Mouse (Mus musculus) liver, embryonic 14.5 days (tissue): ENCODE results near the gene Zfp512b. TPM values are rescaled to one million over a fixed set of nuclear protein-coding genes. Genes with fewer than 3 reads are reported as not detected.
A peak's percentile ranks its signal among the peaks of the same experiment; 100 is the strongest.

Experiments used
- ATAC-seq: fragments of 200-750 bp; cut with Nextera tagmentation; 2 replicates; pipeline ENCODE4 v1.8.0; 2017; ENCODE audit warnings: moderate number of reproducible peaks, mild to moderate bottlenecking, moderate library complexity; ENCODE audit not compliant: insufficient read depth
- DNase-seq, 3 experiments: peaks; one replicate each; pipeline ENCODE4 v3.0.0-alpha.2; 2012 to 2013; ENCODE audit warnings: low read depth in 3 of 3, low spot score in 3 of 3
- H3K27ac ChIP-seq: fragments of 300-500 bp; sonication (generic); 2 replicates; pipeline ENCODE4 v1.5.1; 2014; ENCODE audit warnings: moderate library complexity, mild to moderate bottlenecking, control low read depth, inconsistent platforms
- H3K27me3 ChIP-seq: fragments of 300-500 bp; sonication (generic); 2 replicates; pipeline ENCODE4 v1.6.1; 2014; ENCODE audit warnings: mild to moderate bottlenecking, low read length, moderate library complexity; ENCODE audit not compliant: control insufficient read depth, insufficient read depth
- H3K36me3 ChIP-seq: fragments of 300-500 bp; sonication (generic); replicated peaks from 2 replicates; pipeline ENCODE4 v1.6.1; 2014; ENCODE audit warnings: low read depth; ENCODE audit not compliant: control insufficient read depth, insufficient read depth
- H3K4me1 ChIP-seq, 2 experiments: fragments of 200-500 bp in 1 of 2; fragments of 300-500 bp in 1 of 2; sonication (generic) in 1 of 2; replicated peaks; 2 replicates each; pipeline ENCODE4 v1.6.1; 2012 to 2014; ENCODE audit warnings: antibody characterized with exemption in 1 of 2, inconsistent platforms in 1 of 2, low read length in 1 of 2; ENCODE audit not compliant: control insufficient read depth in 2 of 2, insufficient read depth in 2 of 2
- H3K4me2 ChIP-seq: fragments of 300-500 bp; sonication (generic); 2 replicates; pipeline ENCODE4 v1.6.1; 2014; ENCODE audit warnings: low read depth, mild to moderate bottlenecking, control low read depth, moderate library complexity
- H3K4me3 ChIP-seq, 2 experiments: fragments of 200-500 bp in 1 of 2; fragments of 300-500 bp in 1 of 2; sonication (generic) in 1 of 2; 2 replicates each; pipeline ENCODE4 v1.5.1; 2012 to 2014; ENCODE audit warnings: low read depth in 2 of 2, low read length in 2 of 2, mild to moderate bottlenecking in 2 of 2, control low read depth in 1 of 2, inconsistent platforms in 1 of 2, moderate library complexity in 1 of 2; ENCODE audit not compliant: insufficient read depth in 1 of 2
- H3K9ac ChIP-seq: fragments of 300-500 bp; sonication (generic); replicated peaks from 2 replicates; pipeline ENCODE4 v1.6.1; 2014; ENCODE audit warnings: mild to moderate bottlenecking, control low read depth, moderate library complexity
- H3K9me3 ChIP-seq: fragments of 300-500 bp; sonication (generic); 2 replicates; pipeline ENCODE4 v1.6.1; 2016; ENCODE audit warnings: low read length, mixed read lengths; ENCODE audit not compliant: control insufficient read depth
- CTCF ChIP-seq: IDR thresholded peaks from 2 replicates; pipeline ENCODE4 v1.5.1; 2016; ENCODE audit warnings: antibody characterized with exemption, low read depth, control low read depth
- EP300 ChIP-seq: IDR thresholded peaks from 2 replicates; pipeline ENCODE4 v1.6.1; 2016; ENCODE audit warnings: antibody characterized with exemption, low read depth
- WGBS: fragments of 180-500 bp; shearing (Covaris S2); extraction: QIAGEN DNeasy Blood & Tissue Kit; methylation state at CpG from one replicate; pipeline ENCODE4 v1.1.7; 2014; ENCODE audit not compliant: insufficient replicate concordance; 5-methylcytosine and 5-hydroxymethylcytosine counted together
- polyA plus RNA-seq, 2 experiments: library from polyadenylated mRNA; depleted of rRNA in 1 of 2; stranded (reverse) in 1 of 2; unstranded in 1 of 2; fragments of >200 nt; fragmentation: Nextera tagmentation in 1 of 2; extraction: Ambion mirVana in 1 of 2; gene quantifications; 2 replicates each; pipeline versions ENCODE4 v1.2.1 to v1.2.3; 2012 to 2014

Gene Zfp512b
- polyA plus RNA-seq, 2 experiments, result 4.4 to 9.5 TPM

DNA sequence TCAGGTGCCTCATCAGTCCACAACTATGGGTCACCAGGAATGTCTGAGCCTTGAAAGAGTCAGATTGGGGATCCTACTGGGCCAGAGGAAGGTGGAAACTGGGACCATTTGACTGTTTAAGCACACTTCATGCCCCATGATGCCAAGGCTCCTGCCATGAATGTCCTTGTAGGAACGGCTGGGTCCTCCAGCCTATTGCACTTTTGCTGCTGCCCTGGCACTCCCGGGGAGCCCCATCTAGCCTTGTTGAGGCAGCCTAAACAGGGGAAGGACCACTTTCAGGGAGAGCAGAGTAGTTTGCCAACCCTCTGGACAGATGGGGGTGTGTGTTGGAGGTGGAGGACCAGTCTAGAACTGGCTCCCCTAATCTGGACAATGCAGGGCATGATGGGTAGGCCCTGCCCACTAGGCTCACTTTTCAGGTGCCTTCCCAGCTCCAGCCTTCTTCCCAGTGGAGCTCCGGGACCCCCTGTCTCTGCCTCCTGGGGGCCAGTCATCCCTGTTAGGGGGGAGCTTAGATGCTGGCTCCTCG is 8.1 kb downstream of the Zfp512b start, which contains the start of gene Uckl1:
TSS of gene Uckl1 (minus strand) at position 482 of the 532 bp plus-strand sequence.
- no peaks in the 10 kb centered on the region for H3K9me3 ChIP-seq
- no peak within 1 kb of the TSS for H3K27ac ChIP-seq
- H3K36me3 ChIP-seq, result peaks cover 3% of the 10 kb centered on the region
- no peak for DNase-seq
- H3K4me3 ChIP-seq, result no peak within 1 kb of the TSS
- H3K9ac ChIP-seq, result no peak within 1 kb of the TSS
- WGBS, result 74% methylated on average over 4 of the region's 4 CpGs
- no peak for ATAC-seq
- peaks cover 9 to 18% of the 10 kb centered on the region in 2 experiments for H3K4me1 ChIP-seq
- H3K27me3 ChIP-seq, result no peaks in the 10 kb centered on the region
- no peak for TF ChIP-seq CTCF
- TF ChIP-seq EP300, result no peak
- no peak within 1 kb of the TSS for H3K4me2 ChIP-seq

DNA sequence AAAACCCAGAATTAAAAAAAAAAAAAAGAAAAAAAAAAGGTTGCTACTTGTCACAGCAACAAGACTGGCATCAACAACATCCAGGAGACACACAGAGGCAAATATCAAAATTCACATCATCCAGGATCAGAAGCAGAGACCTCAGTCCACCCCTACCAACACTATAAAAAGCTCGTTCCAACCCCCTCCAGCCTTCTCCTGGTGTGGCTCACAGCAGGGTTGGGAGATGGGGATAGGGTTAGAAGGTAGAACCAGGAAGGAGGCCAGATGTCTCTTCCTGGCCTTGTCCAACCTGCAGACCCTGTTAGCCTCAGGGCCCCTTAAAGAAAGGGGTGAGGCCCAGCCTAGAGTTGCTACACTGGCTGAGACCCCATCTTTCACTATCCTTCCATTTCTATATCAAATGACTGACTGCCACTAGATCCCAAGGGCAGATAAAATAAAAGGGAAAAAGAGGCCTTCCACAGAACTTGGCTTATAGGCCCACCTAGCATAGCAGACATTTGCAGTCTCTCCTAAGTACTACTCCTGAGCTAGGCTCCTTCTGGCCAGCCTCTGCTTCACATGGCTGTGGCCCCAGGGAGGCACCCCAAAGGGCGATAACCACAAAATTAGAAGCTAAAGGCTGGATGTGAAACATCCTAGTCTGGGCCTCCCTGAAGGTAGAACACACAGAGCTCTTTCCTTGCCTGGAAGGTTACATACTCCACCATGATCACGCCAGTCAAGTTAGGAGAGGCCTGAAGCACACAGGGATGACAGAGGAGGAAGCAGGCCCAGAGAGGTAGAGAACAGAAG is 8.9 kb downstream of the Zfp512b start:
- no peaks in the 10 kb centered on the region for H3K27me3 ChIP-seq
- TF ChIP-seq EP300 (no peak), CTCF (no peak)
- peaks cover 3% of the 10 kb centered on the region for H3K36me3 ChIP-seq
- no peak overlapping the region for H3K4me2 ChIP-seq
- H3K4me3 ChIP-seq, result no peak overlapping the region
- H3K9me3 ChIP-seq, result no peaks in the 10 kb centered on the region
- 67% methylated on average over 3 of the region's 3 CpGs for WGBS
- ATAC-seq, result no peak
- H3K4me1 ChIP-seq, result peaks cover 14 to 26% of the 10 kb centered on the region in 2 experiments
- no peak for DNase-seq
- no peak overlapping the region for H3K9ac ChIP-seq
- H3K27ac ChIP-seq, result no peak overlapping the region

DNA sequence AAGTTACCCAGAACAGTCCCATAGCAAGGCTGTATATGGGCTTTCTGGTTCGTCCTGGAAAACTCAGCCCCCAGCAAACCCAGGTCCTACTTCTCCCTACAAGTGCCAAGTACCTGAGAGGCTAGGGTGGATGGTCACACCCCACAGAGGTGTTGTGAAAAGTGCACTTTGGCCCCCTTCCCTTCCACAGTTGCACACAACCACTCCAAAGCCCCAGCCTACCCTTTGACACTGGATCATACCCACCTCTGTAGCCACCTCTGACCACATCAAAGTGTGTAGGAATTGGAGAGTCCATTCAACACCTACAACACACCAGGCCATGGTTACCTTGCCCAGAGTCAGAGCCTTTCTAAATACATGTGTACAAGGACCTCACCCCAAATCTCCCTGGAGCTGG is 9.7 kb downstream of the Zfp512b start:
- Histone ChIP-seq H3K4me2 (no peak overlapping the region), H3K4me3 (no peak overlapping the region), H3K36me3 (peaks cover 3% of the 10 kb centered on the region), H3K27me3 (no peaks in the 10 kb centered on the region), H3K9ac (no peak overlapping the region), H3K9me3 (no peaks in the 10 kb centered on the region), H3K4me1 (peaks cover 21 to 33% of the 10 kb centered on the region in 2 experiments), H3K27ac (no peak overlapping the region)
- 68% methylated on average over 1 of the region's 1 CpGs for WGBS
- TF ChIP-seq EP300 (no peak), CTCF (no peak)
- DNase-seq (no peak), ATAC-seq (no peak)

DNA sequence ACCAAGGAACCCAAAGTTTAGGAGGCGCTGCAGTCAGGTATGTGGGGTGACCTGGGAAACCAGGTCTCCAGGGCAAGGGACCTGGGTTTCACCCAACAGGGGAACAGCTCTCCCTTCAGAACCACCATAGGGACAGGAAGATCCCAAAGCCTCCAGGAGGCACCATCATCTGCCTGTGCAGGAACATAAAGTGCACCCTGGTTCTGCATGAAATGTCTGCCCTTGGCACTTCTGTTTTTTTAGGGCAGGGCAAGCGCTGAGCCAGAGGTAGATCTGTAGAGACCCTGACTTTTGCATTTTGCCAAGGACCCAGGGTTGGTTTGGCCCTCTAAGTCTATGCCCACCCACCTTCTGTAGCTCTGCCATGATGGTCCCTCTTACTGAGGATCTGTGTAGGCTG is 10.2 kb downstream of the Zfp512b start:
- peaks cover 27 to 39% of the 10 kb centered on the region in 2 experiments for H3K4me1 ChIP-seq
- TF ChIP-seq CTCF (no peak), EP300 (no peak)
- peak overlapping the region in 1 of 2 experiments; percentile 63; a peak in 1 of 4 replicates for H3K4me3 ChIP-seq
- H3K9ac ChIP-seq, result no peak overlapping the region
- H3K9me3 ChIP-seq, result no peaks in the 10 kb centered on the region
- 84% methylated on average over 2 of the region's 2 CpGs for WGBS
- H3K36me3 ChIP-seq, result peaks cover 3% of the 10 kb centered on the region
- H3K4me2 ChIP-seq, result peak overlapping the region; percentile 87
- ATAC-seq (no peak), DNase-seq (no peak)
- no peaks in the 10 kb centered on the region for H3K27me3 ChIP-seq
- H3K27ac ChIP-seq, result no peak overlapping the region

DNA sequence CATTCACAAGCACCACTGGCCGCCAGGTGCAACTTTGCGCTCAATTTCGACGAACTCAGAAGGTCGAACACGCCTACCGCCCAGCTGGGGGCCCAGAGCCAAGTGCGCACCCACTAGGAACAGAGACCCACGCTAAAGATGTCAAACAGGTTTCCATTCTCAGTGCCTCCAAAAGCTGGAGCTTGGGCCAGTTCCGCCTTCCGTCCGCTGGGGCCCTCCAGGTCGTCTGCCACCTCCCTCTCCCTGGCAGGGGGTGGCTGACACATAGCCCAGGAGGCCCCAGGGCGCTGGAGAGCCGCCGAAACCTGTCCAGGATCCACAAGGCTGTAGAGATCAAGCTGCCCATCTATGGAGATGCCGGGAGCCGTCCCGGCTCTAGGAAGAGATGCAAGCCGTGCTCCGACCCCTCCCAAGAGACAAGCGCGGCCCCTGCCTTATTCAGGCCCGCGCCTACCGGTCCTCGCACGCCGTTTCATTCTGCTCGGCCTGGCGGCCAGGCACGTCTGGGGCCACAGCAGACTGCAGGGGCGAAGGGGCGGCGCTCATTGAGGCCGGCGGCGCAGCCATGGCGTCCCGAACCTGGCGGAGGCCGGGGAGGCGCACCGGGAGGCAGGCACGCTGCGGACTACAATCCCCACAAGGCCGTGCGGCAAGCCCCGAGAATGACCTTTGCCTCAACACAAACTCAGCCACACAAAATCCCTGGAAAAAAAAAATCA is 11.0 kb downstream of the Zfp512b start:
- Histone ChIP-seq H3K4me1 (peaks cover 34 to 47% of the 10 kb centered on the region in 2 experiments), H3K36me3 (no peaks in the 10 kb centered on the region; the same call in none of the 2 replicates), H3K27ac (peak overlapping the region; percentile 69), H3K9me3 (no peaks in the 10 kb centered on the region), H3K4me2 (peak overlapping the region; percentile 87), H3K9ac (peak overlapping the region; percentile 66), H3K27me3 (no peaks in the 10 kb centered on the region), H3K4me3 (peak overlapping the region; percentile 63 to 69)
- ATAC-seq (peak; percentile 73), DNase-seq (peak; percentile 62 to 64 (median 62))
- under 1% methylated on average over 49 of the region's 49 CpGs for WGBS
- TF ChIP-seq EP300 (0 out of 2 replicates have a peak, but pooled peaks have one; percentile 4), CTCF (no peak)
